Mouse (Mus musculus): ENCODE results near the gene Fam171a2. TPM values are rescaled to one million over a fixed set of nuclear protein-coding genes. Genes with fewer than 3 reads are reported as not detected.
A peak's percentile ranks its signal among the peaks of the same experiment; 100 is the strongest.

Gene Fam171a2
- polyA plus RNA-seq, 1 experiment from 2014 or later, result 0.28 TPM

DNA sequence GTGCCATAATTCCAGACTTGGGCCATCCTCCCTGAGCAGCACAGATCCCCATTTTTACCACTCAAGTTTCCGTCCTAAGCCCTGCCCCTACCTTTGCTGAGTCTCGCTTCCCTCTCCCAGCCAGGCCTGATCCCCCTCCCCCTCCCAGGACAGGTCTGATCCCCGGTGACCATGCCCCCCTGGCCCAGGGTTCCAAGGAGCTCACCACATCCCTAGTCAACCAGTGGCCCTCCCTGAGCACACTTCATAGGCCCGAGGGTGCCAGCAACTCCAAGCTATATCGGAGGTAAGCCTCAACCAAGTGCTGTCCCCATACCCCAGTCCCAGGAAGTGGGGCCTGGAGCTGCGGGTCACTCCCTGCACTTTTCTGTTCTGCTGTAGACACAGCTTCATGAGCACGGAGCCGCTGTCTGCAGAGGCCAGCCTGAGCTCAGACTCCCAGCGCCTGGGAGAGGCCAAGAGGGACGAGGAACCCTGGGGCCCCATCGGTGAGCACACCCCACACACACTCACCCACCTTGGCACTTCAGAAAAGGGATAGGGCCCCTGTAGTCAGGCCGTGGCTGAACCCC, 46.9 kb downstream of the Fam171a2 start:
- Histone ChIP-seq H3K27ac (replicated peaks) (no peak overlapping the region), H3K27me3 (peaks cover 72% of the 10 kb centered on the region), H3K4me1 (replicated peaks) (peaks cover 54% of the 10 kb centered on the region), H3K9ac (no peak overlapping the region; the same call in 1 of the 2 replicates), H3K9me3 (replicated peaks) (no peaks in the 10 kb centered on the region), H3K4me3 (replicated peaks) (no peak overlapping the region), H3K36me3 (replicated peaks) (peaks cover 42% of the 10 kb centered on the region), H3K4me2 (no peak overlapping the region)
- ATAC-seq (ENCODE audit: insufficient read depth), result no peak
- 24% methylated on average over 12 of the region's 12 CpGs for WGBS (ENCODE audit: insufficient replicate concordance)

DNA sequence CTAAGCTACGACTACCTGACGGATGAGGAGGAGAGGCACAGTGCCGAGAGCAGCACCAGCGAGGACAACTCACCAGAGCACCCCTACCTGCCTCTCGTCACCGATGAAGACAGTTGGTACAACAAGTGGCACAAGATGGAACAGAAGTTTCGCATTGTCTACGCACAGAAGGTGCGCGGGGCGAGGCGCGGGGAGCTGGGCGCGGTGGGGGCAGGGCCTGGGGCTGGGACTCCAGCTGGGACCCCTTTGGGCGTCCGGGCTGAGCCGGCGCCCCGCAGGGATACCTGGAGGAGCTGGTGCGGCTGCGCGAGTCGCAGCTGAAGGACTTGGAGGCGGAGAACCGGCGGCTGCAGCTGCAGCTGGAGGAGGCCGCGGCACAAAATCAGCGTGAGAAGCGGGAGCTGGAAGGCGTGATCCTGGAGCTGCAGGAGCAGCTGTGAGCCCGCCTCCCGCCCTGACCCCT, 47.8 kb downstream of the Fam171a2 start:
- Histone ChIP-seq H3K9me3 (replicated peaks) (no peaks in the 10 kb centered on the region), H3K4me2 (peak overlapping the region; percentile 60), H3K36me3 (replicated peaks) (peaks cover 32% of the 10 kb centered on the region), H3K27ac (replicated peaks) (no peak overlapping the region), H3K4me1 (replicated peaks) (peaks cover 47% of the 10 kb centered on the region), H3K27me3 (peaks cover 81% of the 10 kb centered on the region), H3K9ac (0 out of 2 replicates have a peak overlapping the region, but pooled peaks have one; percentile 45), H3K4me3 (replicated peaks) (peak overlapping the region; percentile 43)
- 5% methylated on average over 34 of the region's 34 CpGs for WGBS (ENCODE audit: insufficient replicate concordance)
- ATAC-seq (ENCODE audit: insufficient read depth), result no peak

DNA sequence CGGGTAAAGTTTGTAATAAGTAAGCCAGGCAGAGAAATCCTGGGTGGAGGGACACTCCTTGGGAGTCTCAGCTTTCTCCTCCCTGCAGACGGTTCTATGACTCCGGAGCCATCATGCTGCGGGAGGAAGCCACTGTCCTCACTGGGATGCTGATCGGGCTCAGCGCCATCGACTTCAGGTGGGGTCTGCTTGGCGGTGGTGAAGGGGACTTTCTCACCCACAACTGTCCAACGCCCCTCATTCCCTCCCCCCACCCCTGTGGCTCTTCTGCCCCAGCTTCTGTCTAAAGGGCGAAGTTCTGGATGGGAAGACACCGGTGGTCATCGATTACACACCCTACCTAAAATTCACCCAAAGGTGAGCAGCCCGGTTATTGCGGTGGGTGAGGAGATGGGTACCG, 48.4 kb downstream of the Fam171a2 start:
- no peak overlapping the region for H3K27ac ChIP-seq (replicated peaks)
- H3K4me2 ChIP-seq, result peak overlapping the region; percentile 60
- peaks cover 27% of the 10 kb centered on the region for H3K36me3 ChIP-seq (replicated peaks)
- no peak for ATAC-seq (ENCODE audit: insufficient read depth)
- H3K9ac ChIP-seq, result no peak overlapping the region
- H3K27me3 ChIP-seq, result peaks cover 87% of the 10 kb centered on the region
- peak overlapping the region; percentile 43 for H3K4me3 ChIP-seq (replicated peaks)
- H3K4me1 ChIP-seq (replicated peaks), result peaks cover 46% of the 10 kb centered on the region
- H3K9me3 ChIP-seq (replicated peaks), result no peaks in the 10 kb centered on the region
- 18% methylated on average over 15 of the region's 15 CpGs for WGBS (ENCODE audit: insufficient replicate concordance)

DNA sequence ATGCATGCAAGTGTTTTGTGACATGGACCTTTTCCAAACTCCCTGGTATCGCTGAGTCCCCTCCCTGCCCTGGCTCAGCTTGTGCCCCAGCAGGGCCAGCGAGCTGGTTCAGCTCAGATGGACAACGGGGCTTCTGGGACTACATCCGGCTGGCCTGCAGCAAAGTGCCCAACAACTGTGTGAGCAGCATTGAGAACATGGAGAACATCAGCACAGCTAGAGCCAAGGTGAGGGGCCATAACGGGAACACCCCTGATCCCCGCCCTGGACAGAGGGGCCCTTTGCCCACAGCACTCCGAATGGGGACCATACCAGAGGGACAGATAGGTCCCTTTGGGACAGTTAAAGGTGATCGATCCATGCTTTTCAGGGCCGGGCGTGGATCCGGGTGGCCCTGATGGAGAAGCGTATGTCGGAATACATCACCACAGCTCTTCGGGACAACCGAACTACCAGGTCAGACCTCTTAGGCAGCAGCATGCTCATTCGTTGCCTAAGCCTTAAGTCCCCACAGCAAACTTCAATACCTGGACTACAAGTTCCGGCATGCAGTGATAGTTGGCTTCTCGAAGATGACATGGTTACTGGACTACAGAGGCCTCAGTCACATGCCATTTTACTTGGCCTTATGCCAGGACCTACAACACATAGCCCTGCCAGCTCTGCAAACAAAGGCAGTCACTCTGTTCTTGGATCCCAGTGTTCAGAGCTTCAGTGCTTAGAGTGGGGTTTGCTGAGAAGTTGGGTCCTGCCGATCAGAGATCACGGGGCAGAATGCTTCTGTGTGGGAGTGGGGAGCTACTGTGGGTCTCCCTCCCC, 49.3 kb downstream of the Fam171a2 start:
- Histone ChIP-seq H3K4me1 (replicated peaks) (peaks cover 51% of the 10 kb centered on the region), H3K9ac (no peak overlapping the region), H3K9me3 (replicated peaks) (no peaks in the 10 kb centered on the region), H3K27ac (replicated peaks) (no peak overlapping the region), H3K36me3 (replicated peaks) (peaks cover 18% of the 10 kb centered on the region), H3K27me3 (peaks cover 95% of the 10 kb centered on the region), H3K4me2 (no peak overlapping the region), H3K4me3 (replicated peaks) (no peak overlapping the region)
- ATAC-seq (ENCODE audit: insufficient read depth), result no peak
- WGBS (ENCODE audit: insufficient replicate concordance), result 75% methylated on average over 20 of the region's 20 CpGs

DNA sequence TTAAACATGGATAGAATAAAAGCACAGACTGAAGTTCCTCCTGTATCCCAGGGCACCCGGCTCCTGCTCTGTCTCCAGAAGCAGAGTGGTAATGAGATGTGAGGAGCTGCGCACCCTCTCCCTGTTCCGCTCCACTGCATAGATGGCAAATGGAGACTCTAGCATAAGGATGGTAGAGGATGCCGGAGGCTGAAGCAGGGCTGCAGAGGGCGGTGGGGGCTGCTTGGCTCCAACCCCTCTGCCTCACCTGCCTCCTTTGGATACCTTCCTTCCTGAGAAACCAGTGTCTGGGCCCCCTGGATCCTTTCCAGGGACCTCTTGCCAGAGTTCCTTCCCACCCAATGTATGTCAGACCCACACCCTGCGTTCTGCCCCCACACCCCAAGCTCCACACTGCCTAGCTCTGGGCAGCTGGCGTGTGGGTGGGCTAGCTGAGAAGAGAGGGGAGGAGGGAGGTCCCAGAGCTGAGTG, 50.8 kb downstream of the Fam171a2 start:
- peaks cover 3% of the 10 kb centered on the region; the same call in 1 of the 2 replicates for H3K36me3 ChIP-seq (replicated peaks)
- 69% methylated on average over 7 of the region's 7 CpGs for WGBS (ENCODE audit: insufficient replicate concordance)
- no peak overlapping the region for H3K4me2 ChIP-seq
- H3K27me3 ChIP-seq, result peaks cover 100% of the 10 kb centered on the region
- no peak overlapping the region for H3K9ac ChIP-seq
- no peak overlapping the region for H3K4me3 ChIP-seq (replicated peaks)
- no peak for ATAC-seq (ENCODE audit: insufficient read depth)
- no peaks in the 10 kb centered on the region for H3K9me3 ChIP-seq (replicated peaks)
- H3K27ac ChIP-seq (replicated peaks), result no peak overlapping the region
- H3K4me1 ChIP-seq (replicated peaks), result peaks cover 58% of the 10 kb centered on the region

DNA sequence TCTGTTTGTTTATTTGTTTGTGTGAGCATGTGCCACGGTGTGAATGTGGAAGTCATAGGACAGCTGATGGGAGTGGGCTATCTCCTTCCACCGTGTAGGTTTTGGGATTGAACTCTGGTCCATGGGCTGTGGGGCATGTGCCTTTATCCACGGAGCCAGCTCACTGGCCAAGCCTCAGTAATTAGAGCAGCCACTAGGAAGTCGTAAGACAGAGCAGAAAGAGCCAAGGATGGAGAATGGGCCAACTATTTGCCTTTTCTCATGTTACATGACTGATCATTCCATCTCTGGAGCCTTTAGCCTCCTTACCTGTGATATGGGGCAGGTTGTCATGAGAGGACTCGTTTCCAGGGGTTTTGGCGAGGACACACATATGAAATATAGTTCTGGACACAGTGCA, 51.2 kb downstream of the Fam171a2 start:
- Histone ChIP-seq H3K4me3 (replicated peaks) (no peak overlapping the region), H3K4me1 (replicated peaks) (peaks cover 54% of the 10 kb centered on the region), H3K36me3 (replicated peaks) (no peaks in the 10 kb centered on the region), H3K9ac (no peak overlapping the region), H3K27me3 (peaks cover 100% of the 10 kb centered on the region), H3K9me3 (replicated peaks) (no peaks in the 10 kb centered on the region), H3K4me2 (no peak overlapping the region), H3K27ac (replicated peaks) (no peak overlapping the region)
- no peak for ATAC-seq (ENCODE audit: insufficient read depth)
- WGBS (ENCODE audit: insufficient replicate concordance), result 50% methylated on average over 6 of the region's 6 CpGs

DNA sequence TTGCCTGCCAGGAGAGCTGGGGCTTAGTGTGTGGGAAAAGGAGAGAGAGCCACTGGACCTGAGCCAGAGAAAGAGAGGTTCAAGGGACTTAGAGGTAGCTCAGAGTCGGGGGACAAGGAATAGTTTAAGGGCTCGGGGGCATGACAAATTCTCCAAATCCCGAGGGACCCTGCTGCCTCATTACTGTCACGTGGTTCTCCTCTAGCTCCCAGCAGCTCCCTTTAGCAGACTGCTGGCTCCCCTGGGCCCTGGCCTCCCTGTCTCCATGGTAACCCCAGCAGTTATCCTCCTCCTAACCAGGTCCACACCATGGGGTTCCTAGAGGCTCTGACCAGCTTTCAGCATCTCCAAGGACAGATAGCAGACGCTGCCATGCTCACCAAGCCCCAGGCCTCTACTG, 52.2 kb downstream of the Fam171a2 start:
- 13% methylated on average over 5 of the region's 5 CpGs for WGBS (ENCODE audit: insufficient replicate concordance)
- H3K4me1 ChIP-seq (replicated peaks), result peaks cover 44% of the 10 kb centered on the region
- H3K36me3 ChIP-seq (replicated peaks), result no peaks in the 10 kb centered on the region
- H3K4me2 ChIP-seq, result no peak overlapping the region
- no peak overlapping the region for H3K4me3 ChIP-seq (replicated peaks)
- no peaks in the 10 kb centered on the region for H3K9me3 ChIP-seq (replicated peaks)
- ATAC-seq (ENCODE audit: insufficient read depth), result no peak
- H3K27ac ChIP-seq (replicated peaks), result no peak overlapping the region
- peaks cover 100% of the 10 kb centered on the region for H3K27me3 ChIP-seq
- H3K9ac ChIP-seq, result no peak overlapping the region

DNA sequence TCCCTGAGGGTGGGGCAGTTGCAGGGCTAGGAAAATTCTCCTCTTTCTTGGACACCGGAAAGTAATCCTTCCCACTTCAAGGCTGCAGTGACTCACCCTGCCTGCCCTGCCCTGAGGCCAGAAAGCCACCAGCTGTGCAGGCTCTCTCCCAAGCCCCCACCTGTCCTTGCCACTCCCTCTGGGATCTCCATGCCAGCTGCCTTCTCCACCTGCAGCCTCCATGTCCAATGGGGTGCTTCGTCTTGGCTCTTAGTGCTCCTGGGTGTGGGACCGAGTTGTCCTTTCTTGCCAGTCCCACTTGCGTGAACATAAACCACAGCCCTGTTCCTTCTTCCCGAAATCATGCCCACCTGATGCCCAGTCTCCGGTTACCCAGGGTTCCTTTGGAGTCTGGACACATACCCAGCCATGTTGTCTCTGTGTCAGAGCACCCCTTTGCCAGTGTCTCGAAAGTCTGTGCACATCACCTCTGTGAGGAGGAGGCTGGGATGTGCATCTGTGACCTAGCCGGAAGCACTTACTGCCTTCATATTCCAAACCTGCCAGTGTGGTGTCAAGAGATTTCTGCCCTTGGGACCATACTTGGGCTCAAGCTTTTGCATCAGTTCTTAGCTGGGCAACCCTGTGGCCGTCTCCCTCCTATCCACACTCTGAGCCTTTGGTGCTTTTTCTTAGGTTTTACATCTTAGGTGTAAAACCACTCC, 52.9 kb downstream of the Fam171a2 start:
- Histone ChIP-seq H3K9ac (no peak overlapping the region), H3K9me3 (replicated peaks) (no peaks in the 10 kb centered on the region), H3K4me2 (no peak overlapping the region), H3K36me3 (replicated peaks) (no peaks in the 10 kb centered on the region), H3K27ac (replicated peaks) (no peak overlapping the region), H3K27me3 (peaks cover 97% of the 10 kb centered on the region), H3K4me1 (replicated peaks) (peaks cover 41% of the 10 kb centered on the region), H3K4me3 (replicated peaks) (no peak overlapping the region)
- ATAC-seq (ENCODE audit: insufficient read depth), result no peak
- WGBS (ENCODE audit: insufficient replicate concordance), result 69% methylated on average over 9 of the region's 9 CpGs

DNA sequence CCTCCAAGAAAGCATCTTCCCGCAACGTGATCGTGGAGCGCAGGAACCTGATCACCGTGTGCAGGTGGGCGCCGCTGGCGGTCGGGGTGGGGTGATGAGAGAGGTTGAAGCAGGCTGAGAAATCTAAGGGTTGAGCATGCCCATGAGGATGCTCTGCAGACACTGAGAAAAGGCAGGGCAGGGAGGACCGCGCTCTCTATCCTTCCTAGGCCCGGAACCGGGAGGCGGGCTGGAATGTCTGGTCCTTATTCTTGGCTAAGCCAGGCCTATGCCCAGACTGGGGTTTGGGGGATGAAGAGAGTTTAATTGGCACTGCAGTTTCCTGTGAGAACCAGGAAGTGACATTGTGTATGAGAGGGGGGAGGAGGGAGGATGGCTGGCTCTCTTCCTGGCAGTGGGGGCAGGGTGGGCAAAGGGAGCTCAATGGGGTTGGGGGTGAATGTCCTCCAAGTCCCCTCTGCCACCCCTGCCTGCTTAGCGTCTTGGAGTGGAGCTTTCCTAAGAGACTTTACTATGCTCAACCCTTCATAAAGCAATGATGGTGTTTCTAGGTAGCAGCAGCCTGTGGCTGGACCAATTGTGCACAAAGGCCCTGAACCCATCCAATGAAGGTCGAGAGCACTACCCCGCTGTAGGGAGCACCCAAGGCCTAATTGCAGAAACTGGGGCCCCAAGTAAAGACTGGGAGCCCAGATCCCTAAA, 53.6 kb downstream of the Fam171a2 start:
- WGBS (ENCODE audit: insufficient replicate concordance), result 9% methylated on average over 17 of the region's 17 CpGs
- H3K36me3 ChIP-seq (replicated peaks), result no peaks in the 10 kb centered on the region

DNA sequence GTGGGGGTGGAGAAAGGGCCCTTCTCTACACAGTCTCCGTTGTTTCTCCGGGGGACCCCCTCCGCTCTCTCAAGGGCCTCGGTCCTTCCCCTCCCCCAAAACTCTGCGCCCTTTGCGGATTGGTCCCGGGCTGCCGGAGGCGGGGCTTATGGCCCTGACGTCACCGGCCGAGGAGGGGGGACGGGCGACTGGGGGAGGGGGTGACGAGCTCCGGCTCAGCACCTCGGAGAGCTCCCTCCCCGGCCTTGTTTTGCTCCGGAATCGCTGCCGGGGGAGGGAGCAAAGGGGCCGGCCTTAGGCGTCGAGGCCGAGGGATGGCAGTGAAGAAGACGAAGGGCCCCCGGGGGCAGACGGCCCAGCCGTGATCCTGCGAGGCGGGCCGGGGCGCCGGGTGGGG, 54.2 kb downstream of the Fam171a2 start, which contains the start of gene Rundc3a:
Gene Rundc3a (plus strand): TSS at position 166 of the 397 bp plus-strand sequence.
- H3K4me2 ChIP-seq, result peak within 1 kb of the TSS; percentile 75
- no peaks in the 10 kb centered on the region for H3K36me3 ChIP-seq (replicated peaks)
- H3K4me3 ChIP-seq (replicated peaks), result peak within 1 kb of the TSS; percentile 48
- peaks cover 34% of the 10 kb centered on the region for H3K4me1 ChIP-seq (replicated peaks)
- ATAC-seq (ENCODE audit: insufficient read depth), result peak; percentile 61
- H3K27me3 ChIP-seq, result peaks cover 87% of the 10 kb centered on the region
- no peaks in the 10 kb centered on the region for H3K9me3 ChIP-seq (replicated peaks)
- WGBS (ENCODE audit: insufficient replicate concordance), result under 1% methylated on average over 33 of the region's 34 CpGs
- peak within 1 kb of the TSS; percentile 30; the same call in 1 of the 2 replicates for H3K9ac ChIP-seq
- peak within 1 kb of the TSS; percentile 33; the same call in 1 of the 2 replicates for H3K27ac ChIP-seq (replicated peaks)

More for the DNA sequence above, 53.6 kb downstream of the Fam171a2 start:
- Histone ChIP-seq H3K9me3 (replicated peaks) (no peaks in the 10 kb centered on the region), H3K4me2 (peak overlapping the region; percentile 75), H3K27ac (replicated peaks) (no peak overlapping the region), H3K4me3 (replicated peaks) (peak overlapping the region; percentile 48), H3K27me3 (peaks cover 93% of the 10 kb centered on the region), H3K4me1 (replicated peaks) (peaks cover 34% of the 10 kb centered on the region), H3K9ac (peak overlapping the region; percentile 30; the same call in 1 of the 2 replicates)
- ATAC-seq (ENCODE audit: insufficient read depth), result no peak

Measured in liver, embryonic 15.5 days (tissue).